Mouse (Mus musculus): ENCODE results near the gene Plekhg3.

Gene Plekhg3

GRCm38 (mm10) chr12:76553917-76554316 is 23.2 kb downstream of the Plekhg3 start:
- DNase-seq: no peak

- no peak for DNase-seq
Measured at GRCm38 (mm10) chr12:76554392-76554791, 23.7 kb downstream of the Plekhg3 start.

GRCm38 (mm10) chr12:76554871-76555386 is 24.2 kb downstream of the Plekhg3 start:
- no peak for DNase-seq

GRCm38 (mm10) chr12:76556187-76556586 is 25.5 kb downstream of the Plekhg3 start:
- no peak for DNase-seq

GRCm38 (mm10) chr12:76556745-76557389 is 26.2 kb downstream of the Plekhg3 start:
- no peak for DNase-seq

GRCm38 (mm10) chr12:76558206-76558605 is 27.5 kb downstream of the Plekhg3 start:
- no peak for DNase-seq

- no peak for DNase-seq
Measured at GRCm38 (mm10) chr12:76562196-76562595, 31.5 kb downstream of the Plekhg3 start.

- DNase-seq: no peak
Measured at GRCm38 (mm10) chr12:76566284-76566683, 35.6 kb downstream of the Plekhg3 start.

- no peak for DNase-seq
Measured at GRCm38 (mm10) chr12:76570221-76570940, 39.7 kb downstream of the Plekhg3 start.

- DNase-seq: no peak
Measured at GRCm38 (mm10) chr12:76571266-76571665, 40.6 kb downstream of the Plekhg3 start.

- no peak for DNase-seq
Measured at GRCm38 (mm10) chr12:76572261-76573251, 41.9 kb downstream of the Plekhg3 start.

- DNase-seq: no peak
Measured at GRCm38 (mm10) chr12:76573381-76573780, 42.7 kb downstream of the Plekhg3 start.

GRCm38 (mm10) chr12:76574815-76575214 is 44.1 kb downstream of the Plekhg3 start:
- no peak for DNase-seq

- no peak for DNase-seq
Measured at GRCm38 (mm10) chr12:76576061-76576460, 45.4 kb downstream of the Plekhg3 start.

- DNase-seq: no peak
Measured at GRCm38 (mm10) chr12:76576806-76577205, 46.1 kb downstream of the Plekhg3 start.

- no peak for DNase-seq
Measured at GRCm38 (mm10) chr12:76577858-76578257, 47.2 kb downstream of the Plekhg3 start.

GRCm38 (mm10) chr12:76578465-76578864 is 47.8 kb downstream of the Plekhg3 start:
- no peak for DNase-seq

- DNase-seq: no peak
Measured at GRCm38 (mm10) chr12:76579806-76580205, 49.1 kb downstream of the Plekhg3 start.

GRCm38 (mm10) chr12:76582139-76582538 is 51.4 kb downstream of the Plekhg3 start:
- DNase-seq: no peak

- no peak for DNase-seq
Measured at GRCm38 (mm10) chr12:76582841-76583240, 52.1 kb downstream of the Plekhg3 start.

- DNase-seq: no peak
Measured at GRCm38 (mm10) chr12:76583454-76583853, 52.8 kb downstream of the Plekhg3 start.

- no peak for DNase-seq
Measured at GRCm38 (mm10) chr12:76585028-76585427, 54.3 kb downstream of the Plekhg3 start.

GRCm38 (mm10) chr12:76587357-76587756 is 56.7 kb downstream of the Plekhg3 start:
- DNase-seq: no peak

Measured in spleen, adult 18-20 months (tissue).